Mouse (Mus musculus): ENCODE data around the gene Dennd1a.

GRCm38 (mm10) chr2:37926133-37926503, 361.1 kb downstream of the Dennd1a start:
- TF ChIP-seq CTCF (IDR thresholded peaks at IDR 0.05) (no peak), POLR2A (IDR thresholded peaks at IDR 0.05; ENCODE audit: insufficient read depth, low read depth, low read length) (no peak)

Measured in heart, adult 2 months (tissue).